Mouse (Mus musculus) ES-Bruce4 (cell line): ENCODE results near the gene Dnm1. TPM values are rescaled to one million over a fixed set of nuclear protein-coding genes. Genes with fewer than 3 reads are reported as not detected.

ENCODE experiments used
- H3K27ac ChIP-seq: 2 replicates; pipeline ENCODE4 v1.5.1; 2012; ENCODE audit warnings: low read length, inconsistent platforms; ENCODE audit not compliant: insufficient read depth
- H3K27me3 ChIP-seq: 2 replicates; pipeline ENCODE4 v1.6.1; 2012; ENCODE audit warnings: mild to moderate bottlenecking, low read length, inconsistent platforms; ENCODE audit not compliant: control insufficient read depth, poor library complexity, insufficient read depth, severe bottlenecking
- H3K36me3 ChIP-seq: 2 replicates; pipeline ENCODE4 v1.6.1; 2012; ENCODE audit warnings: inconsistent platforms, mild to moderate bottlenecking, low read length, moderate library complexity; ENCODE audit not compliant: control insufficient read depth, poor library complexity, insufficient read depth, severe bottlenecking
- H3K4me1 ChIP-seq: one replicate; pipeline ENCODE4 v1.8.1; 2011; ENCODE audit warnings: low read length; ENCODE audit not compliant: control insufficient read depth, insufficient read depth
- H3K4me3 ChIP-seq: 2 replicates; pipeline ENCODE4 v1.5.1; 2011; ENCODE audit warnings: low read depth, mild to moderate bottlenecking, low read length
- H3K9ac ChIP-seq: 2 replicates; pipeline ENCODE4 v1.6.1; 2012; ENCODE audit warnings: low read depth, mild to moderate bottlenecking, inconsistent platforms; ENCODE audit not compliant: poor library complexity, severe bottlenecking
- H3K9me3 ChIP-seq: replicated peaks from 2 replicates; pipeline ENCODE4 v1.6.1; 2012; ENCODE audit warnings: mild to moderate bottlenecking, low read length, inconsistent platforms; ENCODE audit not compliant: control insufficient read depth, poor library complexity, insufficient read depth, severe bottlenecking
- CTCF ChIP-seq: IDR thresholded peaks from one replicate; pipeline ENCODE4 v1.8.1; 2011; ENCODE audit warnings: low read depth, low read length
- EP300 ChIP-seq: IDR thresholded peaks from 2 replicates; pipeline ENCODE4 v1.6.1; 2011; ENCODE audit warnings: low read depth, low read length; ENCODE audit not compliant: insufficient read depth
- POLR2A ChIP-seq: IDR thresholded peaks from one replicate; pipeline ENCODE4 v1.8.1; 2011; ENCODE audit warnings: low read length; ENCODE audit not compliant: insufficient read depth
- polyA plus RNA-seq: library from polyadenylated mRNA; stranded (reverse); fragments of >200 nt; gene quantifications from 2 replicates; pipeline ENCODE4 v1.2.4, GENCODE M21; 2011; ENCODE audit warnings: low read depth; ENCODE audit not compliant: missing spikeins, insufficient read depth, insufficient read length

Gene Dnm1
- polyA plus RNA-seq, 1 experiment, result 11.6 TPM

DNA sequence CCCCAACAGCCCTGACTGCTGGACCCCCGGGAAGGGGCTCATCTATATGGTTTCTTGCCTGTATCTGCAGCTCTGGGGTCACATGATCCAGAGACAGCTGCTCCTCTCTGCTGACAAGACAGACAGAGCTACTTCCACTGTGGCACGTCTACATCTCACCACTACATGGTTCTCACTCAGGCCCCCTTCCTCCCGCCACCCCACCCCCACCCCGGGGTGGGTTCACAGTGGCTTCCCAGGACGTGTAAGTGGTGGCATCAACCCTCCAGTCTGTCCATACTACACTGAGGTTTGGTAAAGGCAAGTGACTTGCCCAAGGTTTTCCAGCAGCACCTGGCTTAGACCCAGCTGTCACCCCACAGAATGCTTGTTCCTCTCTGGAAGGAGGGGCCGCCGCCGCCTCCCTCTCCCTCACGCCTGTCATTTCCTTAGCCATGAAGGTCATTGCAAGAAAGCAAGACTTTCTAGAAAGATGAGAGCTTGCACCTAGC, 1.6 kb downstream of the Dnm1 start:
- TF ChIP-seq POLR2A (no peak), EP300 (no peak), CTCF (no peak)
- H3K4me3 ChIP-seq, result no peak overlapping the region
- no peak overlapping the region for H3K27ac ChIP-seq

DNA sequence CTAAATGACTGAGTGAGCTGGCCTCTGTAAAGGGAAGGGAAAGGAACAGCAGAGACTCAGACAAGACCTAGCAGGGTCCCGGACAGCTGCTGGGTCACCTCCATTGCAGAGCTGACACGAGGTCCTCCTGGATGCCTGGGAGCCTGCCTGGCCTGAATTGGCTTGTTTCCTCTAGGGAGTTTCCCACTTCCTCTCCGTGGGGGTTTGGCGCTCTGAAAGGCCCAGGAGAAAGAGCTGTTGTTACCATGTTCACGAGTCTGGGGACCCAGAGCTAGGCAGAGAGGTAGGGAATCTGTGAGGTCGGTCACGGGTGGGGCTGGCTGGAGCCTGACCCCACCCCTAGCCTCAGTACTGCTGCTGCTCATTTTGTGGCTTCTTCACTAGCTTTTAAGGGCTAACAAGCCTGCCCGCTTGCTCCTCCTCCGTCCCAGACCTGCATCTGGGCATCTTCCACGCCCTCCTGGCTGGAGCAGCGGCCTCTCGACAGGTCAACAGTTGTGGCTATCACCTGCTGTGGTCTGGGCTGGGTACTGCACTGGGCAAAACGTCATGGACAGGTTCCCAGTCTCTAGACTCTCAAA, 2.6 kb downstream of the Dnm1 start:
- Histone ChIP-seq H3K4me3 (no peak overlapping the region), H3K9me3 (no peaks in the 10 kb centered on the region), H3K4me1 (peaks cover 16% of the 10 kb centered on the region), H3K27me3 (no peaks in the 10 kb centered on the region), H3K27ac (no peak overlapping the region), H3K36me3 (no peaks in the 10 kb centered on the region), H3K9ac (no peak overlapping the region)
- TF ChIP-seq CTCF (no peak), POLR2A (no peak), EP300 (no peak)

More for the DNA sequence above, 1.6 kb downstream of the Dnm1 start:
- H3K9me3 ChIP-seq, result no peaks in the 10 kb centered on the region
- no peaks in the 10 kb centered on the region for H3K27me3 ChIP-seq
- no peaks in the 10 kb centered on the region for H3K36me3 ChIP-seq
- H3K9ac ChIP-seq, result no peak overlapping the region
- H3K4me1 ChIP-seq, result peaks cover 16% of the 10 kb centered on the region

DNA sequence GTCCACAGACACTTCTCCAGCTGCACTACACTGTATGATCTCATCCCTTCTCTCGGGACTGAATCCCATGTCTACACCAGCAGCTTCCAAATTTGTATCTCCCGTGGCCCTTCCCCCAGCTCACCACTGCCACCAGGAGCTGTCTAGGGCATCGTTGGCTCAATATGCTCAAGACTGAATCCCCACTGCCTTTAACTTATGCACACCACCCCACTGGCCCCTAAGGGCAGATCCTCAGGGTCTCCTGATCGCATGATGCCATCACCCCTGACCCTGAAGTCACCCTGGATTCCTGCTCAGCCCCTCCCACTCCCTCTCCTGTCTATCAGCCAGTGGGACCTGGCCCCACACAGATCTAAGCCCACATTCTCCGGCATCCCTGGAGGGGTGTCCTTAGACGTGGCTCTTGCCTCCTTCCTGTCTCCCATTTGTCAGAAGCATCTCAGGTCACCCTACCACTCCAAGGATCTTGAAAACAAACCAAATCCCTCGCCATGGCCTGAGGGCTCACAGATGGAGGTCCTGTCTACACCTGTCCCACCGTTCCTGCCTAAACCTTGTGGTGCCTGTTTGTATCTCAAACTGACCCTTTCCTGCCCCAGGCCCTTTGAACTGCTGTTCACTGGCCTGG, 3.4 kb downstream of the Dnm1 start:
- Histone ChIP-seq H3K36me3 (no peaks in the 10 kb centered on the region), H3K27ac (no peak overlapping the region), H3K4me3 (no peak overlapping the region), H3K9me3 (no peaks in the 10 kb centered on the region), H3K27me3 (no peaks in the 10 kb centered on the region), H3K9ac (no peak overlapping the region), H3K4me1 (peaks cover 16% of the 10 kb centered on the region)
- TF ChIP-seq POLR2A (no peak), EP300 (no peak), CTCF (no peak)

DNA sequence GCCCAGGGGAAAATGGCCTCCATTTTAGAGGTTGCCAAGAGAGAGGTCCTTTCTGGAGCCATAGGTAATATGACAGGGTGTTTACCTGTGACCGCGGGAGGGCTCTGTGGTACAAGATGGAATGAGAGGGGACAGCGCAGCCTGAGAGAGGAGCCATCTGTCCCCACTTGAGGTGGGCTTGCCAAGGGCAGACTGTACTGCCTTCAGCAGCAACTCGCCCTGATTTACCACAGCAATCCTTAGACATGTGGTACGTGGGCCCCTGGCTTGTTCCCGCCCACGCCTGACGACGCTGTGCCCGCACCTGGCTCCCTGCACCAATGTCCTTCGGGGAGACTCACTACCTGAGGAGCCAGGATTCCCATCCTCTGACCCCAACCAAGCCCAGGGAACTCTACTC, 4.8 kb downstream of the Dnm1 start:
- Histone ChIP-seq H3K9ac (no peak overlapping the region), H3K27me3 (no peaks in the 10 kb centered on the region), H3K36me3 (no peaks in the 10 kb centered on the region), H3K27ac (no peak overlapping the region), H3K4me3 (no peak overlapping the region; the same call in 1 of the 2 replicates), H3K4me1 (peaks cover 16% of the 10 kb centered on the region), H3K9me3 (no peaks in the 10 kb centered on the region)
- TF ChIP-seq CTCF (no peak), POLR2A (no peak), EP300 (no peak)

DNA sequence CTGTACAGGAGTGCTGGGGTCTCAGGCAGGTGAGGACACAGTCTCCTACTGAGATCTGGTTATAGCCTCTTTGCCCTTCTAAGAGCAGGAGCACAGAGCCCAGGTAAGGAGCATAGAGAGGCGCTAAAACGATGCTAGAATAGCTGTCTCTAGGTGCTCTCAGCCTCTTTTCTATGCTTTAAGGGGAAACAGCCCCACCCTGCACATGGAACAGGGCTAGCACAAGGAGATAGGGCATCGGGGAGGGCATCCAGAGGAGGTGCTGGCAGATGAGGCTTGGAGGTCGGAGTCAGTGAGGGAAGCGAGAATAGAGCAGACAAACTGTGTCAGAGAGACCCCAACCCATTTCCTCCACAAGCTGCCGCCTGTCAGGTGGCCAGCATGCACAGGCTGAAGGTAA, 6.1 kb downstream of the Dnm1 start:
- H3K27ac ChIP-seq, result no peak overlapping the region
- no peaks in the 10 kb centered on the region for H3K27me3 ChIP-seq
- peaks cover 16% of the 10 kb centered on the region for H3K4me1 ChIP-seq
- H3K36me3 ChIP-seq, result no peaks in the 10 kb centered on the region
- no peak overlapping the region for H3K4me3 ChIP-seq
- H3K9me3 ChIP-seq, result no peaks in the 10 kb centered on the region
- no peak overlapping the region for H3K9ac ChIP-seq
- TF ChIP-seq EP300 (no peak), CTCF (no peak), POLR2A (no peak)

DNA sequence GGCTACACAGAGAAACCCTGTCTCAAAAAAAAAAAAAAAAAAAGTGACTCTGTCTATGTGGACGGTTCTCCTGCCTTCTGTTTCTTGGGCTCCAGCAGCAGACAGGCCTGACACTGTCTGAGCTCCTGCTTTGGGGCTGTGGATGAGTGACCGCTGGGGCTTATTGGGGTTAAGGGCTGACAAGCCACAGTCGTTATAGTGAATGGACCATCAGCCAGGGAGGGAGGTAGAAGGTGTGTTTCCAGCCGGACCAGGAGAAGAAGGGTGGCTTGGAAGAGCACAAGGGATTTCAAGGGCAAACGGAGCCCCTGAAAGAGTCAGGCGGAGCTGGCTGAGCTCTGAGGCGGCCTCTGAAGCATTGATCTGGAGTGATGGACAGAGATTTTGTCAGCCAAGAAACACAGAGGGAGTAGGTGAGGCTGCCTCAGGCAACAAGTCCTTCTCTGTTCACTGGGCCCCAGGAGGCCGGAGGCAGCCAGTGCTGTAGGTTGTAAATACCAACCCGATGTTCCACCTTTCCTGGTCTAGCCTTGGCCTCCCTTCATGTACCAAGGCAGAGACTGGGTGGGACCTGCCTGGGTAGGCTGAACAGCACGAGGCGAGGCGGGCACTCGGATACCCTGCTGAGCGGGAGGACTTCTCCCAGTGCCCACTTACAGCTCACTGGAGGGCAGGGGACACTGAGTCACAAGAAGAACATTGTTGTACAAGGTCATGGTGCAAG, 8.4 kb downstream of the Dnm1 start:
- Histone ChIP-seq H3K27ac (no peak overlapping the region), H3K9me3 (no peaks in the 10 kb centered on the region), H3K9ac (no peak overlapping the region), H3K4me3 (no peak overlapping the region), H3K27me3 (no peaks in the 10 kb centered on the region), H3K4me1 (peaks cover 12% of the 10 kb centered on the region), H3K36me3 (no peaks in the 10 kb centered on the region)
- TF ChIP-seq POLR2A (no peak), CTCF (no peak), EP300 (no peak)
